Mouse (Mus musculus) left cerebral cortex, postnatal 14 days (tissue): ENCODE measurements at regions not wholly inside any gene's neighbourhood (a gene's known extent, or its start where the extent isn't known, plus 50 kb on each side); places are given as distances from the start of the nearest gene placed in this dataset.
A peak's percentile ranks its signal among the peaks of the same experiment; 100 is the strongest.

ENCODE experiments used
- DNase-seq, 2 experiments: peaks; one replicate each; pipeline ENCODE4 v3.0.0; 2021 to 2022; ENCODE audit warnings: low spot score in 2 of 2, mixed read lengths in 1 of 2
- intact Hi-C: fragments of 180-260 bp; cut with DNase I; formaldehyde crosslinking; loops from one replicate; pipeline ENCODE4 v1.15.1; 2025

GRCm38 (mm10) chr3:78810431-78811152 is 475.7 kb downstream of the Rapgef2 start:
- intact Hi-C loops = no loop called here
- DNase-seq = no peak

GRCm38 (mm10) chr3:78803176-78803575 is 483.1 kb downstream of the Rapgef2 start:
- DNase-seq = no peak
- intact Hi-C loops = no loop called here

GRCm38 (mm10) chr3:78795951-78796455 is 490.3 kb downstream of the Rapgef2 start:
- intact Hi-C loops = no loop called here
- DNase-seq = no peak

- no peak for DNase-seq
- intact Hi-C loops = no loop called here
Measured at GRCm38 (mm10) chr3:78792440-78793057, 493.8 kb downstream of the Rapgef2 start.

GRCm38 (mm10) chr3:78782766-78783165 is 503.6 kb downstream of the Rapgef2 start:
- DNase-seq = no peak
- intact Hi-C loops = no loop called here

- intact Hi-C loops = no loop called here
- no peak for DNase-seq
Measured at GRCm38 (mm10) chr3:78755686-78756476, 530.4 kb downstream of the Rapgef2 start.

GRCm38 (mm10) chr3:78736111-78736510 is 550.2 kb downstream of the Rapgef2 start:
- intact Hi-C loops = no loop called here
- no peak for DNase-seq

GRCm38 (mm10) chr3:78716691-78717090 is 569.6 kb downstream of the Rapgef2 start:
- peak in 1 of 2 experiments; percentile 3 for DNase-seq
- intact Hi-C loops = no loop called here

- intact Hi-C loops = no loop called here
- DNase-seq = no peak
Measured at GRCm38 (mm10) chr3:78707687-78708086, 578.6 kb downstream of the Rapgef2 start.

DNA sequence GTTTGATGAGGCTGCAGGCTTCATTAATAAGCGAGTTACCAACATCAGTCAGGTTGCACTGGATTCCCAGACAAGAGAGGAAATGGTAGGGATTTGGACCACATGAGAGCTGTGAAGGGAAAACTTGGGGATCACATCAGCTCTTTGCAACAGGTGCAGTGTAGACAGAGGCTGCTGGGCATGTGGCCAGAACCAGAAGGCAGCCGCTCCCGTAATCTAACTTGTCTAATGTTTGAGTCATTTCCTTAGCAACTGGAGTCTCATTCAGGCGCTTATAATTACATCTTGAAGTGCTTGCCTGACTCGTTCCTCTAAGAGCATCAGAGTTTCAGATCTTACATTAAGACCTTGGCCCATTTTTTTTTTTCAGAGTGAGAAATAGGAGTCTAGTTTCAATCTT is 587.4 kb downstream of the Rapgef2 start:
- peak; percentile 49 to 57 for DNase-seq

DNA sequence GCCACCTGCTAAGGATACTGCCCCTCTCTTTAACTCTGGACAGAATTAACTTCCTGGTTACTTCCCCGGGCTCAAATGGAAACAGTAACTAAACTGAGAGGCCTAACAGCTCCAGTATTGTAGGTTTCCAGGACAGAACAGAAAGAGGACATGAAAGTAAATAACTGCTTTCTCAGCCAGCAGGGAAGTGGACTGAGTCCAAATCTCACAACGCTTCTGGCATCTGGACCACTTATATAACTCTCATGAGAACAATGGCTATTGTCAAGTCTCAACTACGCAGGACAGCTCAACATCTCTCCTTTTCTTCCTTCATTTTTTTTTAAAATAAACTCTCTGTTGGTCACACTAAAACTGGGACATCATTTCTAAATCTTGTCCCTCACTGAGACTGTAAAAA is 594.8 kb downstream of the Rapgef2 start:
- DNase-seq = peak; percentile 33 to 41
- intact Hi-C loops = no loop called here

More for the DNA sequence above, 587.4 kb downstream of the Rapgef2 start:
- intact Hi-C loops = no loop called here

- no peak for DNase-seq
- intact Hi-C loops = no loop called here
Measured at GRCm38 (mm10) chr3:78677656-78678055, 608.7 kb downstream of the Rapgef2 start.

DNA sequence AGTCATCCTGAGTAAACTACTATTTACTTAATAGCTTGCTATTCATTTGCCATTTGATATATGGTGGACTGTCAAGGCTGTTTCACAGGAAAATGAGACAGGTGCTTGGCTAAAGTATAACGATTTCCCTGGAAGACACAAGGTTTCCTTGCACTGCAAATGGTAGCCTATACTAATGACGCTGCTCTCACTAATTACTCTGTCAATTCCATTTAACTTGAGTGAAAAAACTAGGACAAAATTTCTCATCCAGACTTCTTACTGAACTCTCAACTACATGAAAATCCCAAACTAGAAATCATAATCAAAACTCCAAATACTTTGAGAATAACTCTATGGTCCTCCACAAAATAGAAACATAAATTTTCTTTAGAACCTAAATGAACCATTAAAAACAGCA is 609.5 kb downstream of the Rapgef2 start:
- DNase-seq = no peak
- intact Hi-C loops = no loop called here

GRCm38 (mm10) chr3:78674529-78675187 is 611.7 kb downstream of the Rapgef2 start:
- no peak for DNase-seq
- intact Hi-C loops = no loop called here

DNA sequence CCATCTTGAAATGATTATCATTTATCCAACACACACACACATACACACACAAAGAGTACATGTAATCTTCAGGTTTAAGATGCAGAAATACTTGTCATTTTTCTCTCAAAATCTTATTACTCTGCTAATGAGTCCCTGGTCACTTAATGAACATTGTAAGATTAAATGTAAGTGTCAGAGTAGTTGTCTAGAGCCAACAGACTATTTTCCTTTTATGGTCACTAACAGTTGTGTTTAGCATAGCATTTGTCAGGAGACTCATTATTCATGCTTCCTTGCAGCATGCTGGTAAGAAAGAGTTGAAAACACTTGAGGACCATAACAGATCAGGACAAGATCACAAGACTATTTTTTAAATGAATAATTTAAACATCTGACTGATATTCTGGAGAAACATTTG is 618.3 kb downstream of the Rapgef2 start:
- intact Hi-C loops = no loop called here
- no peak for DNase-seq

- intact Hi-C loops = no loop called here
- no peak for DNase-seq
Measured at GRCm38 (mm10) chr3:78667374-78668023, 618.8 kb downstream of the Rapgef2 start.

GRCm38 (mm10) chr3:78648115-78648514 is 638.2 kb downstream of the Rapgef2 start:
- no peak for DNase-seq
- intact Hi-C loops = no loop called here

DNA sequence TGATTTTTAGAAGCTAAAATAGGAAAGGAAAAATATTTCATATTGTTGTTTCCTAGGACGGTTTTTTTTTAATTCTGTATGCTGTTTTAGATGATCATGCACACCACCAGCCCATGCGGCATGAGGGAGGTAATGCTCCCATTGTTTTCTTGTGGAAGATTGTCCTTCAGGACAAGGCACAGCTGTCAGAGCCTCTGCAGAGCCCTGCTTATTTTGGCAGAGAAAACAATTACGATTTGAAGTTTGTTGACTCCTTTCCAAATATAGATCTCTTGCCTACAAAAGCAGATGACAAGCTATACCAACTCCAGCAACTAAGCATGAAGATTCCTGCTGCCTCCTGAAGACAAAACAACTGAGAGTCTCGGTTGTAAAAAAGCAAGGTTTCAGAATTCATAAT is 650.9 kb downstream of the Rapgef2 start:
- intact Hi-C loops = no loop called here
- DNase-seq = no peak

DNA sequence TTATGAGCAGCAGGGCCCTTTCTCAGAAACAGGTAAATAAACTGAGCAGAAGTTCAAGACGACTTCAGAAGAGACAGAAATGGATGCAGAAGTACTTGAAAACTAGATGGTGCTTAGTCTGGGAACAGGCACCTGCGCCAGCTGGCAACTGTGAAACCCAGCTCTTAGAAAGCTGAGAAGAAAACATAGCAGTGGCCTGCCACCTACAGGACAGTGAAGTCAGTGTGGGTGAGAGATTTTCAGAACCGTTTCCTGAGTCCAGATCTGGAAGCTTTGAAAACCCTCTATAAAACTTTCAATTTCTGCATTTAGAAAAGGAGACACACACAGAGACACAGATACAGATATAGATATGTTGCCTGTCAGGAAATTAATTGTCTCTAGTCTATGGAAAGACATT is 667.4 kb downstream of the Rapgef2 start:
- intact Hi-C loops = no loop called here
- DNase-seq = peak; percentile 44 to 49
